Mouse (Mus musculus) thymus, postnatal 36 days (tissue): Measurements from ENCODE around the gene Zkscan7.

Source experiments
- DNase-seq, 2 experiments: peaks; one replicate each; pipeline ENCODE4 v3.0.0; 2022; ENCODE audit warnings: mixed read lengths in 2 of 2

Zkscan7 gene

GRCm38 (mm10) chr9:122902717-122903535 is 17.4 kb downstream of the Zkscan7 start:
- no peak for DNase-seq

DNA sequence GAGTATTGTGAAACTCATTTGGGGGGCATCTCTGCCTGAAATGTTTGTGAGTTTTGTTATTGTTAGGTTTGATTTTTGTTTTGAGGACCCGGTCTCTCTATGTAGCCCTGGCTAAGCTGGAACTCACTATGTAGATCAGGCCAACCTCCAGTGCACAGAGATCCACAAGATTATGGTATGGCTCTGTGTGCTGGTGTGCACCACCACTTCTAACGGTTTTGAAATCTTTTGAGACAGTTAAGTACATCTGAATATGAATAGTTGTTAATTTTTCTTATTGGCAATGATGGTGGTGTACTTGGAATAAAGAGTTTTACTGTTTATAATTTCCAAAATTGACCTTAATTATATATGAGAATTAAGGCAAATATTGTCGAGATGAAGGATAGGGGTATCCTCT is 37.0 kb downstream of the Zkscan7 start:
- no peak for DNase-seq

DNA sequence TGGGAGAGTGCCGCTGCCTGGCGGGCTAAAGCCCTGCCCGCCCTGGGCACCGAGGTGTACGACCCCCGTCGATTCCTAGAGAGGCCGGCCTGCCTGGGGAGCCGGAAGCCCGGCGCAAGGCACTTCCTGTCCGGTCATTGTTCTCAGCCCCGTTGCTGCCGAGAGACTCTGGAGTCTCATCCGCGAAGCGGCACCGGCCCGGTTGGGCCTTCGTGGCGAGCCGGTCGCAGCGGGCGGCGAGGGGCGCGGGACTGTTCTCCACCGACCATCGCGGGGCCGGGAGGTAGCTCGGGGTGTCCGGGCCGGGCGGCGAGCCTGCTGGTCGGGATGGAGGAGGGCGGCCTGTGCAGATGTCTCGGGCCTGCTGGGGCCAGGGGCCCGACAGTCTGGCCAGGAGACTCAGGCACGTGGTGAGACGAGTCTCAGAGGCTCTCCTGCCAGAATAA is 37.5 kb downstream of the Zkscan7 start, which contains the start of gene Zfp105:
Zfp105 (plus strand) TSS at position 137 of the 446 bp plus-strand sequence.
- peak in 1 of 2 experiments; percentile 4 for DNase-seq

DNA sequence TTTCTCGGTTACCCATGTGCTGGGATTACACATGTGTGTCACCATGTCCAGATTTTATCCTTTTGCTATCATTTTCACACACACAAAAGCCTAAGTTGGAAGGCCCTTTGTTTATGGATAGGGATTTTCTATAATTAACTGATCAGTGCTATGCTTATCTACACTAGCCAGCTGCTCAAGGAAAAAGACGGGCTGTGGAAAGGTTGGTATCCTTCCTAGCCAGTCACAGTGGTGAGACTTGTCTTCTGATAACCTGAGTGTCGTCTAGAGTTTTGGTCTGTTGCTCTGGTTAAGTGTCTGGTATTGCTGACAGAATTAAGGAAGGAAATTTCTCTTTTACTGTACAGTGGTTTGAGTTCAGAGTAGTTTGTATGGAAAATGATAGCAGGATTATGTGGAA is 43.4 kb downstream of the Zkscan7 start:
- DNase-seq: no peak
